Mouse (Mus musculus) ES-Bruce4 (cell line): Measurements from ENCODE around the gene Smco2.

Experiments used
- CTCF ChIP-seq: IDR thresholded peaks from one replicate; pipeline ENCODE4 v1.8.1; 2011; ENCODE audit warnings: low read depth, low read length
- EP300 ChIP-seq: IDR thresholded peaks from 2 replicates; pipeline ENCODE4 v1.6.1; 2011; ENCODE audit warnings: low read depth, low read length; ENCODE audit not compliant: insufficient read depth
- POLR2A ChIP-seq: IDR thresholded peaks from one replicate; pipeline ENCODE4 v1.8.1; 2011; ENCODE audit warnings: low read length; ENCODE audit not compliant: insufficient read depth

- TF ChIP-seq CTCF (no peak), POLR2A (no peak), EP300 (no peak)
Observed at GRCm38 (mm10) chr6:146848281-146848680, 1.6 kb upstream of the Smco2 start.
